Comparison of ENCODE assay signal across 8 mouse cellular contexts in genomic region chr1:180793445-180794117, GRCm38 (mm10). TPM values are rescaled to one million over a fixed set of nuclear protein-coding genes. Genes with fewer than 3 reads are reported as not detected.
DNase-seq lines count a peak whose midpoint lies in the region; ATAC-seq and TF ChIP-seq lines count a peak whose summit lies in the region.

No protein-coding gene starts in this region.

- peaks cover 10% of the 10 kb centered on the region for H3K4me1 ChIP-seq in embryonic facial prominence, embryonic 15.5 days
- no peaks in the 10 kb centered on the region; the same call in 1 of the 2 replicates for H3K4me1 ChIP-seq in kidney, adult 2 months (ENCODE audit: control insufficient read depth, insufficient read depth, low read length)
- H3K4me1 ChIP-seq in lung, postnatal 0 days (ENCODE audit: insufficient read depth, low read depth, low read length), result 0 out of 2 replicates have a peak, but pooled peaks cover 6% of the 10 kb centered on the region
- H3K4me1 ChIP-seq in stomach, embryonic 16.5 days (ENCODE audit: control insufficient read depth, insufficient read depth, low read length), result 0 out of 2 replicates have a peak, but pooled peaks cover 8% of the 10 kb centered on the region

- peak overlapping the region; percentile 42 for H3K4me3 ChIP-seq in embryonic facial prominence, embryonic 15.5 days (replicated peaks)
- H3K4me3 ChIP-seq in kidney, adult 2 months (ENCODE audit: insufficient read depth, low read depth, low read length), result peak overlapping the region; percentile 24; the same call in 1 of the 2 replicates
- H3K4me3 ChIP-seq in lung, postnatal 0 days (ENCODE audit: low read depth, low read length), result peak overlapping the region; percentile 18
- H3K4me3 ChIP-seq in stomach, embryonic 16.5 days (replicated peaks; ENCODE audit: low read length), result peak overlapping the region; percentile 42

- WGBS in embryonic facial prominence, embryonic 15.5 days, result 13% methylated on average over 18 of the region's 18 CpGs
- 22% methylated on average over 18 of the region's 18 CpGs for WGBS in kidney, adult 2 months
- 9% methylated on average over 17 of the region's 18 CpGs for WGBS in lung, postnatal 0 days
- 9% methylated on average over 18 of the region's 18 CpGs for WGBS in stomach, embryonic 16.5 days

- H3K9ac ChIP-seq in embryonic facial prominence, embryonic 15.5 days, result peak overlapping the region; percentile 18; the same call in 1 of the 2 replicates
- no peak overlapping the region; the same call in 1 of the 2 replicates for H3K9ac ChIP-seq in lung, postnatal 0 days (replicated peaks; ENCODE audit: low read depth)
- H3K9ac ChIP-seq in stomach, embryonic 16.5 days (ENCODE audit: low read length), result peak overlapping the region; percentile 66

- H3K27me3 ChIP-seq in embryonic facial prominence, embryonic 15.5 days, result no peaks in the 10 kb centered on the region
- no peaks in the 10 kb centered on the region for H3K27me3 ChIP-seq in kidney, adult 2 months (replicated peaks; ENCODE audit: control insufficient read depth, insufficient read depth, low read length)
- H3K27me3 ChIP-seq in lung, postnatal 0 days (replicated peaks; ENCODE audit: insufficient read depth, low read length), result no peaks in the 10 kb centered on the region
- H3K27me3 ChIP-seq in stomach, embryonic 16.5 days (ENCODE audit: control insufficient read depth, insufficient read depth, low read length), result no peaks in the 10 kb centered on the region

- no peaks in the 10 kb centered on the region for H3K9me3 ChIP-seq in embryonic facial prominence, embryonic 15.5 days (replicated peaks)
- no peaks in the 10 kb centered on the region for H3K9me3 ChIP-seq in lung, postnatal 0 days (ENCODE audit: low read length)
- no peaks in the 10 kb centered on the region for H3K9me3 ChIP-seq in stomach, embryonic 16.5 days (replicated peaks; ENCODE audit: control insufficient read depth, low read length)

- no peak for TF ChIP-seq POLR2A in kidney, adult 2 months (IDR thresholded peaks at IDR 0.05; ENCODE audit: low read depth, low read length)

- TF ChIP-seq EP300 in lung, postnatal 0 days (IDR thresholded peaks at IDR 0.05), result no peak

- peak overlapping the region; percentile 71 for H3K4me2 ChIP-seq in embryonic facial prominence, embryonic 15.5 days (replicated peaks)
- peak overlapping the region; percentile 58 for H3K4me2 ChIP-seq in lung, postnatal 0 days (replicated peaks; ENCODE audit: low read depth, low read length)
- peak overlapping the region; percentile 76 for H3K4me2 ChIP-seq in stomach, embryonic 16.5 days (ENCODE audit: low read depth, low read length)

- H3K27ac ChIP-seq in embryonic facial prominence, embryonic 15.5 days (replicated peaks), result 0 out of 2 replicates have a peak overlapping the region, but pooled peaks have one; percentile 7
- no peak overlapping the region for H3K27ac ChIP-seq in kidney, adult 2 months (ENCODE audit: insufficient read depth, low read depth, low read length)
- H3K27ac ChIP-seq in lung, postnatal 0 days (ENCODE audit: low read length), result no peak overlapping the region
- no peak overlapping the region for H3K27ac ChIP-seq in stomach, embryonic 16.5 days (ENCODE audit: low read length)

- no peak for TF ChIP-seq CTCF in kidney, adult 2 months (conservative IDR thresholded peaks at IDR 0.05; ENCODE audit: insufficient read depth, insufficient read length, low read depth, low read length)
- TF ChIP-seq CTCF in lung, postnatal 0 days (IDR thresholded peaks at IDR 0.05), result peak; percentile 44; the same call in 1 of the 2 replicates

- peak; percentile 35; the same call in 1 of the 2 replicates for ATAC-seq in embryonic facial prominence, embryonic 15.5 days (ENCODE audit: insufficient number of reproducible peaks, low FRiP score, low TSS enrichment, low read depth)
- ATAC-seq in lung, postnatal 0 days, result peak; percentile 58
- ATAC-seq in stomach, embryonic 16.5 days (ENCODE audit: insufficient read depth, low FRiP score), result peak; percentile 57; the same call in 1 of the 2 replicates

- H3K36me3 ChIP-seq in embryonic facial prominence, embryonic 15.5 days, result no peaks in the 10 kb centered on the region
- H3K36me3 ChIP-seq in kidney, adult 2 months (ENCODE audit: control insufficient read depth, insufficient read depth, low read length), result no peaks in the 10 kb centered on the region
- H3K36me3 ChIP-seq in lung, postnatal 0 days (ENCODE audit: insufficient read depth, low read length), result no peaks in the 10 kb centered on the region
- no peaks in the 10 kb centered on the region for H3K36me3 ChIP-seq in stomach, embryonic 16.5 days (ENCODE audit: control insufficient read depth, insufficient read depth, low read length)

- peak; percentile 45 for DNase-seq in thymus, postnatal 4 days
- no peak for DNase-seq in thymus, adult 18-20 months
- DNase-seq in kidney, adult 2 months, result peak; percentile 67
- DNase-seq in lung, postnatal 0 days (ENCODE audit: low spot score), result peak; percentile 70
- no peak for DNase-seq in frontal cortex, postnatal 14 days (ENCODE audit: low spot score in 2 of 2)
- DNase-seq in left cerebral cortex, adult 9 months (ENCODE audit: low spot score in 2 of 2), result no peak

RNA-seq across cellular contexts. Expression of gene H3f3a, which starts 20.2 kb away (rescaled TPM):
- polyA plus RNA-seq in embryonic facial prominence, embryonic 15.5 days (2015; fragmentation: Nextera tagmentation; extraction: Ambion mirVana), result 2,445 and 2,695 TPM in 2 replicates
- polyA plus RNA-seq in kidney, adult 2 months (2012; rRNA removed), result 324 and 348 TPM in 2 replicates
- polyA plus RNA-seq in lung, postnatal 0 days (2015; fragmentation: Nextera tagmentation; extraction: Ambion mirVana), result 1,774 and 1,827 TPM in 2 replicates
- polyA plus RNA-seq in stomach, embryonic 16.5 days (2015; fragmentation: Nextera tagmentation; extraction: Ambion mirVana), result 1,948 and 2,131 TPM in 2 replicates

RNA-seq across cellular contexts. Expression of gene Sde2, which starts 57.3 kb away (rescaled TPM):
- polyA plus RNA-seq in embryonic facial prominence, embryonic 15.5 days (2015; fragmentation: Nextera tagmentation; extraction: Ambion mirVana), result 37.5 and 38.9 TPM in 2 replicates
- polyA plus RNA-seq in kidney, adult 2 months (2012; rRNA removed), result 6.2 and 8.4 TPM in 2 replicates
- polyA plus RNA-seq in lung, postnatal 0 days (2015; fragmentation: Nextera tagmentation; extraction: Ambion mirVana), result 21.2 and 22.6 TPM in 2 replicates
- 34.9 and 36.5 TPM in 2 replicates for polyA plus RNA-seq in stomach, embryonic 16.5 days (2015; fragmentation: Nextera tagmentation; extraction: Ambion mirVana)

Comparison
In these comparisons a context has a peak if more than half of its experiments do, and no peak if none do; other contexts are left out.
1. DNase-seq: peak in thymus, postnatal 4 days (single experiment), kidney, adult 2 months (single experiment) and lung, postnatal 0 days (single experiment); none in thymus, adult 18-20 months (0 of 2), frontal cortex, postnatal 14 days (0 of 2) and left cerebral cortex, adult 9 months (0 of 2).
2. Peak in every context shown above with its lines, with median percentiles within 50 percentile points of each other: ATAC-seq, H3K4me2 ChIP-seq and H3K4me3 ChIP-seq.